Mouse (Mus musculus): ENCODE measurements at regions not wholly inside any gene's neighbourhood (a gene's known extent, or its start where the extent isn't known, plus 50 kb on each side); places are given as distances from the start of the nearest gene placed in this dataset.
"Not testable (repeated sequence)": the region's sequence is repeated elsewhere in the genome, so short reads cannot be mapped to it uniquely, and the experiment has no call there.

DNA sequence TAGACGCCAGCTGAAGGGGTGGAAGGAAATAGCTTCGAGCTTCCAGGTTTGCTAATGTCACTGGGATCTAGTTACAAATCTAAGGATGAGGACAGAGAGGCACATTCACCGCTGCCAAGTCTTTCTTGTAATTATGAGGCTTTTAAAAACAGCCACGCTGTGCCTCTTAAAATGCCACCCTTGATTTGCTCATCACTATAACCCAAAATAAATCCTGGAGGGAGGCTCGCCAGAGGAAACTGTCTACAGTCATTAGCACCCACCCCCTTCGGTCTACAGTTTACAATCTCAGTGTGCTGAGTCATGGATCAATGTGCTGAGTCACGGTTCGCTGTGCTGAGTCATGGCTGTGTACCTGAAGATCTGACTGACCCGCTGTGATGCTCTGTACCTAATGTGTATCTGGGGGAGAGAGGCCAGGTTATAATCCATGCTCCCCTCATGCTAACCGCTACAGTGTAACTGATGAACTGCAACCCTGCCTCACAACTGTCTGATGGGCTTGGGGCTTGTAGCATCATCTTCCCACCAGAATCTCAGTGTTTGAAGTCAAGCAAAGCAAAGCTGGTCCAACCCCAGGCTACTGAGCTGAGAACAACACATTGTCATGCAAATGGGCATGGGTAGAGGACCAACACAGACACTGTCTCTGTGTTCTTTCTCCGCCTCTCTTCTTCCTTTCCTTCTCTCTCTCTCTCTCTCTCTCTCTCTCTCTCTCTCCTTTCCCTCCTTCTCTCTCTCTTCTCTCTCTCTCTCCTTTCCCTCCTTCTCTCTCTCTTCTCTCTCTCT, 122.0 kb upstream of the Trpc7 start:
- H3K4me1 ChIP-seq (replicated peaks; ENCODE audit: control insufficient read depth, insufficient read depth, low read length), result peaks cover 8% of the 10 kb centered on the region; the same call in 1 of the 2 replicates
- H3K36me3 ChIP-seq (replicated peaks; ENCODE audit: control insufficient read depth, insufficient read depth), result no peaks in the 10 kb centered on the region
- no peaks in the 10 kb centered on the region for H3K27me3 ChIP-seq (ENCODE audit: control insufficient read depth, insufficient read depth, low read length)
- H3K9me3 ChIP-seq (ENCODE audit: control insufficient read depth, low read length), result no peaks in the 10 kb centered on the region
- DNase-seq (ENCODE audit: low spot score) (no peak), ATAC-seq (ENCODE audit: low FRiP score) (no peak)
- H3K27ac ChIP-seq, result no peak overlapping the region
- no peak overlapping the region for H3K9ac ChIP-seq
- 72% methylated on average over 11 of the region's 11 CpGs for WGBS
- H3K4me2 ChIP-seq (replicated peaks), result no peak overlapping the region
- no peak overlapping the region for H3K4me3 ChIP-seq (replicated peaks; ENCODE audit: low read length)

DNA sequence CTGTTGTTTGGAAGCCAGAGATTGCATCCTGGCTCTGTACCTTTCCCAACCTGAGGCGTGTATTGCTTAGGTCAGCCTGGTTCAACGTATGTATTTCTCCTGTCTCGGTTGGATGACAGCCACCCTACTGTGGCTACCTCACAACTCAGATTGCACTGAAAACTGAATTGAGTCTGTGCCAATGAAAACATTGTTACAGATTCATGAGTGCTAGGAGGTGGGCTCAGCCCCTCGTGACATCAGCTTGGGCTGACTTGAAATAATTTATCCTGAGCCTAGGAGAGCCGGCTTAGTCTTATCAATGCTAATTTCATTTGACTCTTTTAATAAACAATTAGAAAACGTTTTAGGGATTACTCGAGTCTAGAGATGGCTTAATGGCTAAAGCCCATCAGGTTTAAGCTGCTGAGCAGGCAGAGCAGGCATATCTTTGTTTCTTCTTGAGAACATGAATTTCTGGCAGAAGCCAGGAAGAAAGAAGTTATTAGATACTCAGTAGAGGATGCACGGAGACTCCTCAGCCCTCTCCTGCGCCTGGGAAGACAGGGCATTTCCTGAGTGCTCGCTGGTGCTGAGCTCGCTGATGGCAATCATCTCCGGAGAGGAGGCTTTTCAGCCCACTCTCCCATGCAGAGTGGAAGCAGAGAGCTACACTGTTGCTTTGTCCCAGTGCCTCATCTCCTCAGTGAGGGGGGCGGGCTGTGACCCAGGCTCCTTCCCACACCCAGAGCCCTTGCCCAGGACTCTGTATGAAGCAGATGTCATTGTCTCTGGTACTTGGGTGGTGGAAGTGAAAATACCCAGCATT, 120.9 kb upstream of the Trpc7 start:
- H3K36me3 ChIP-seq (replicated peaks; ENCODE audit: control insufficient read depth, insufficient read depth), result no peaks in the 10 kb centered on the region
- H3K9ac ChIP-seq, result no peak overlapping the region
- ATAC-seq (ENCODE audit: low FRiP score) (no peak), DNase-seq (ENCODE audit: low spot score) (peak; percentile 26)
- H3K4me3 ChIP-seq (replicated peaks; ENCODE audit: low read length), result no peak overlapping the region
- H3K4me1 ChIP-seq (replicated peaks; ENCODE audit: control insufficient read depth, insufficient read depth, low read length), result peaks cover 8% of the 10 kb centered on the region; the same call in 1 of the 2 replicates
- H3K4me2 ChIP-seq (replicated peaks), result no peak overlapping the region
- no peak overlapping the region; the same call in 1 of the 2 replicates for H3K27ac ChIP-seq
- H3K27me3 ChIP-seq (ENCODE audit: control insufficient read depth, insufficient read depth, low read length), result no peaks in the 10 kb centered on the region
- WGBS, result 45% methylated on average over 13 of the region's 13 CpGs
- H3K9me3 ChIP-seq (ENCODE audit: control insufficient read depth, low read length), result no peaks in the 10 kb centered on the region

DNA sequence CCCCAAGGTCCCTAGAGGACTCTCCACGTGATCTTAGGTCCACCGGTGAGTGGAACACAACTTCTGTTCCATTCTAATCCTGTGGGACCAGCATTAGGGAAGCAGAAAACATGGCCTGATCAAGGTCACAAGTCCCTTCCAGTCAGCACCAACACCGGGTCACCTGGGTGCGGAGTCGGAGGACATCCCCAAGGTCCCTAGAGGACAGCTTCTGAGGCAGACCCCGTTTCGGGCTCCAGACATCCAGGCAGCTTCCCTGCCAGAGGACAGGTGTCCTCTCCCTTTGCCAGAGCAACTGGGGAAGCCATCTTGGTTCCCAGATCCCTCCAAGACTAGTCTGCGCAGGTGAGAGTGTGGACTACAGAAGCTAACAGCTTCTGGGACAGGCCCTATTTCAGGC, 111.4 kb upstream of the Trpc7 start:
- H3K9ac ChIP-seq; H3K27ac ChIP-seq; ATAC-seq (ENCODE audit: low FRiP score); H3K4me2 ChIP-seq (replicated peaks); DNase-seq (ENCODE audit: low spot score); H3K36me3 ChIP-seq (replicated peaks; ENCODE audit: control insufficient read depth, insufficient read depth); H3K4me1 ChIP-seq (replicated peaks; ENCODE audit: control insufficient read depth, insufficient read depth, low read length); H3K4me3 ChIP-seq (replicated peaks; ENCODE audit: low read length); H3K27me3 ChIP-seq (ENCODE audit: control insufficient read depth, insufficient read depth, low read length); H3K9me3 ChIP-seq (ENCODE audit: control insufficient read depth, low read length): not testable (repeated sequence)
- WGBS, result 96% methylated on average over 8 of the region's 8 CpGs

DNA sequence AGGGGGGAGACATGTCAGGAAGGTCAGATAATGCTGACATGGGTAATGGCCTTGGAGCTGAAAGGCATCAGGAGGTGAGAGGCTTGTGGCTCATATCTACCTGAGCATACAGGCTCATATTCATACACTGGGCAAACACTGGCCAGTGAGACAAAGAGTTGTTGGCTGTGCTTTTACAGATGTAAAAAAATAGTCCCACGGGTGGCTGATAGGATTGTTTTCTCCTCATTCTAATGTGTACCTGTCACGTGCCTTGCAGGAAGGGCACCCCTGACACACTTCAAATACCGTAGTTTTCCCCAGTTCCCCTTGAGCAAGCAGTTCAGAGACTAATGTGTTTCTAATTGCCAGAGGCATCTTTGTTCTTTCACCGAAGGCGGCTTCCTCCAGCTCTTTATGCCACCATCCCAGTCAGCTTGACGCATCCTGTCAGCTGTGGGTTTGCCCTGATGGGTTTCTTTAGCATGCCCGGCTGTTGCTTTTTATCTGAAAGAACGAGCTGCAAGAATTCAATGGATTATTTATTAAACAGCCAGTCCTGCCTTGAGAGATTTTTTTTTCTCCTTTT, 107.9 kb upstream of the Trpc7 start:
- no peak overlapping the region; the same call in 1 of the 2 replicates for H3K9ac ChIP-seq
- WGBS, result 11% methylated on average over 8 of the region's 8 CpGs
- peak; percentile 31; the same call in 1 of the 2 replicates for ATAC-seq (ENCODE audit: low FRiP score)
- no peak overlapping the region; the same call in 1 of the 2 replicates for H3K4me2 ChIP-seq (replicated peaks)
- peak overlapping the region; percentile 74 for H3K27ac ChIP-seq
- peaks cover 14% of the 10 kb centered on the region for H3K4me1 ChIP-seq (replicated peaks; ENCODE audit: control insufficient read depth, insufficient read depth, low read length)
- no peaks in the 10 kb centered on the region for H3K9me3 ChIP-seq (ENCODE audit: control insufficient read depth, low read length)
- H3K4me3 ChIP-seq (replicated peaks; ENCODE audit: low read length), result no peak overlapping the region
- peak; percentile 28 for DNase-seq (ENCODE audit: low spot score)
- no peaks in the 10 kb centered on the region for H3K27me3 ChIP-seq (ENCODE audit: control insufficient read depth, insufficient read depth, low read length)
- no peaks in the 10 kb centered on the region for H3K36me3 ChIP-seq (replicated peaks; ENCODE audit: control insufficient read depth, insufficient read depth)

DNA sequence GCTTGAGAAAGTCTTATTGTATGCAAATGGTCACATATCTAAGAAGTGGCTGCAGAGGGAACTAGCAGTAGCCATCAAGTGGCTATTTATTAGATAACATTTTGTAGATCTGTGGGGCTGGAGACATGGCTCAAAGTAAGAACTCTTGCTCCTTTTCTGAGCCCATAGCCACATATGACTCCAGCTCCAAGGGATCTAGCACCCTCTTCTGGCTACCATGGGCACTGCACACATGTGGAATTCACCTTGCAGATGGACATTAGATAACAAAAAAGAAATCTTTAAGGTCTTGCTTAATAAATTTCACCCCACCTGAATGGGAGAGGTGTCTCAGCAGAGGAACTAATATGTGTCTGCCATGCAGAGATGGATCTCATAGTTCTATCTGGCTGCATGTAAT, 96.2 kb upstream of the Trpc7 start:
- no peak overlapping the region for H3K27ac ChIP-seq
- H3K4me1 ChIP-seq (replicated peaks; ENCODE audit: control insufficient read depth, insufficient read depth, low read length), result peaks cover 11% of the 10 kb centered on the region; the same call in 1 of the 2 replicates
- H3K9me3 ChIP-seq (ENCODE audit: control insufficient read depth, low read length), result 0 out of 2 replicates have a peak, but pooled peaks cover 3% of the 10 kb centered on the region
- H3K4me2 ChIP-seq (replicated peaks), result no peak overlapping the region
- ATAC-seq (ENCODE audit: low FRiP score) (no peak), DNase-seq (ENCODE audit: low spot score) (no peak)
- no peak overlapping the region for H3K9ac ChIP-seq
- no peaks in the 10 kb centered on the region for H3K36me3 ChIP-seq (replicated peaks; ENCODE audit: control insufficient read depth, insufficient read depth)
- H3K4me3 ChIP-seq (replicated peaks; ENCODE audit: low read length), result no peak overlapping the region
- H3K27me3 ChIP-seq (ENCODE audit: control insufficient read depth, insufficient read depth, low read length), result no peaks in the 10 kb centered on the region

DNA sequence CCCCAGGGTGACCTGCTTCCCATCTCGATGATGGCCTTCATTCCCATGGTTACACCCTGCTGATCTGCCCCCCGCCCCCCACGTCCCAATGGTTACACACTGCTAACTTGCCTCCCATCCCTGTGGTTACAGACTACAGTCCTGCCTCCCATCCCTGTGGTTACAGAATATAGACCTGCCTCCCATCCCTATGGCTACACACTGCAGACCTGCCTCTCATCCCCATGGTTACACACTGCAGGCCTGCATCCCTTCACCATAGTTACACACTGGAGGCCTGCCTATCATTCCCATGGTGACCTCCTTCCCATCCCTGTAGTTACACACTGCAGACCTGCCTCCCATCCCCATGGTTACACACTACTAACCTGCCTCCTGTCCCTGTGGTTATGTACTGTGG, 78.3 kb upstream of the Trpc7 start:
- ATAC-seq (ENCODE audit: low FRiP score) (no peak), DNase-seq (ENCODE audit: low spot score) (no peak)

DNA sequence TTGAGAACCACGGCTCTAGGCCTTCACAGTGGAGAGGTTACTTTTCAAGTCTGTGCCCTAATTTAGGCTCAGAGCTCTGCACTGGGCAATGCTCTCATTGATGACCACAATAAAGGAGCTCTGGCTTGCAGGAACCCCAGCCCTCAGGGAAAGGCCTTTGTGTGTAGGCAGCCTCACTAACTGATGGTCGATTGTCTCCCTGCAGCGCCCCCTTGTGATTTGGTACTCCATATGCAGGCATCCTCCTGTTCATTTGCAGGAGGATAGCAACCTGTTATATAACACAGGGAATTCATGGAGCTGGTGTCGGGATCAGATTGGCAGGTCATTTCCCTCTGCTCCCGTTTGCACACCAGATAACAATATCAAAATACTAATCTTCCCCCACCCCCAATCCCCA, 59.6 kb upstream of the Trpc7 start:
- Histone ChIP-seq H3K27me3 (ENCODE audit: control insufficient read depth, insufficient read depth, low read length) (no peaks in the 10 kb centered on the region), H3K27ac (no peak overlapping the region), H3K9ac (no peak overlapping the region), H3K4me3 (replicated peaks; ENCODE audit: low read length) (no peak overlapping the region), H3K4me1 (replicated peaks; ENCODE audit: control insufficient read depth, insufficient read depth, low read length) (no peaks in the 10 kb centered on the region), H3K4me2 (replicated peaks) (no peak overlapping the region), H3K36me3 (replicated peaks; ENCODE audit: control insufficient read depth, insufficient read depth) (no peaks in the 10 kb centered on the region), H3K9me3 (ENCODE audit: control insufficient read depth, low read length) (no peaks in the 10 kb centered on the region)
- 42% methylated on average over 5 of the region's 5 CpGs for WGBS
- DNase-seq (ENCODE audit: low spot score) (no peak), ATAC-seq (ENCODE audit: low FRiP score) (no peak)

More for the DNA sequence above, 78.3 kb upstream of the Trpc7 start:
- Histone ChIP-seq H3K27ac (no peak overlapping the region), H3K9me3 (ENCODE audit: control insufficient read depth, low read length) (peaks cover 7% of the 10 kb centered on the region; the same call in 1 of the 2 replicates), H3K4me2 (replicated peaks) (no peak overlapping the region), H3K36me3 (replicated peaks; ENCODE audit: control insufficient read depth, insufficient read depth) (no peaks in the 10 kb centered on the region), H3K4me1 (replicated peaks; ENCODE audit: control insufficient read depth, insufficient read depth, low read length) (no peaks in the 10 kb centered on the region), H3K9ac (no peak overlapping the region), H3K27me3 (ENCODE audit: control insufficient read depth, insufficient read depth, low read length) (no peaks in the 10 kb centered on the region), H3K4me3 (replicated peaks; ENCODE audit: low read length) (no peak overlapping the region)
- WGBS, result 76% methylated on average over 3 of the region's 3 CpGs

DNA sequence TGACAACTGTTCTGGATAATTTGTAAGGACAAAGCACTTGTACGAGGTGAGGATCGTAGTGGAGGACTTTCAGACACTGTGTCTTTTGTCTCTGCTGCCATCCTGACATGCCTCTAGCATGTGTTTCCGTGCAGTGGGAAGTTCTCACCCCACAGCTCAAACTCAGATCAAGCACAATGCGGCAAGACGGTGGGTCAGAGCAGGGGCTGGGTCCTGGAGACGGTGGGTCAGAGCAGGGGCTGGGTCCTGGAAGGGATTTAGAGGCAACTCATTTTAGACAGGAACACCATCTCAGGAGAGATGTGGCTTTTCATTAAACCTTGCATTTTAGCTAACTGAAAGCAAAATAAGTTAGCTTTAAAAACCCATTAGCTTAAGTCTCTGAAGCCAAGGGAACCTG, 52.3 kb upstream of the Trpc7 start:
- H3K4me3 ChIP-seq (replicated peaks; ENCODE audit: low read length), result no peak overlapping the region
- no peaks in the 10 kb centered on the region for H3K4me1 ChIP-seq (replicated peaks; ENCODE audit: control insufficient read depth, insufficient read depth, low read length)
- DNase-seq (ENCODE audit: low spot score) (no peak), ATAC-seq (ENCODE audit: low FRiP score) (no peak)
- no peak overlapping the region for H3K4me2 ChIP-seq (replicated peaks)
- 0 out of 2 replicates have a peak, but pooled peaks cover 5% of the 10 kb centered on the region for H3K9me3 ChIP-seq (ENCODE audit: control insufficient read depth, low read length)
- no peak overlapping the region for H3K27ac ChIP-seq
- H3K36me3 ChIP-seq (replicated peaks; ENCODE audit: control insufficient read depth, insufficient read depth), result no peaks in the 10 kb centered on the region
- H3K27me3 ChIP-seq (ENCODE audit: control insufficient read depth, insufficient read depth, low read length), result no peaks in the 10 kb centered on the region
- 72% methylated on average over 6 of the region's 6 CpGs for WGBS
- H3K9ac ChIP-seq, result no peak overlapping the region

DNA sequence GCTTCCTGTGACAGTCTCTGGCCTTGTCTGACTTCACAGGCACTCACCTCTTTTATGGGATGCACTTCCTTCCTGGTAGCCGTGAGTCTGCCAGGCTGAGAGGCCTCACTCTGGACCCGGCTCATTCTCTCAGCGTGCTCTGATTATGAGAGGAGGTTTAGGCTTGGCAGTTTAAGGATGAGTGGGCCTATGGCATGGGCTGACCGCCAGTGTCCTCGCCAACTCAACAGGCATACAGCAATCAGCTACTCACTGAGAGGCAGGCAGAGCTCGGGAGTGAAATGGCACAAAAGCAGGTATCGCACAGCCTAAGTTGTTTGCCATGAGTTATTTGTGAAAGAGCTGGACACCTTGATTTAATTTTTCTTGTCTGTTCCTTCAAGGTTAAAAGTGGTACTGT, 51.5 kb upstream of the Trpc7 start:
- 84% methylated on average over 7 of the region's 7 CpGs for WGBS
- H3K4me2 ChIP-seq (replicated peaks), result no peak overlapping the region
- no peaks in the 10 kb centered on the region for H3K27me3 ChIP-seq (ENCODE audit: control insufficient read depth, insufficient read depth, low read length)
- DNase-seq (ENCODE audit: low spot score) (no peak), ATAC-seq (ENCODE audit: low FRiP score) (no peak)
- H3K9me3 ChIP-seq (ENCODE audit: control insufficient read depth, low read length), result 0 out of 2 replicates have a peak, but pooled peaks cover 5% of the 10 kb centered on the region
- no peak overlapping the region for H3K9ac ChIP-seq
- no peaks in the 10 kb centered on the region for H3K36me3 ChIP-seq (replicated peaks; ENCODE audit: control insufficient read depth, insufficient read depth)
- no peaks in the 10 kb centered on the region for H3K4me1 ChIP-seq (replicated peaks; ENCODE audit: control insufficient read depth, insufficient read depth, low read length)
- no peak overlapping the region for H3K4me3 ChIP-seq (replicated peaks; ENCODE audit: low read length)
- H3K27ac ChIP-seq, result no peak overlapping the region
